Mouse (Mus musculus) embryonic fibroblast, embryonic 13.5 days (primary cell): ENCODE measurements around the gene Ptpre. TPM values are rescaled to one million over a fixed set of nuclear protein-coding genes. Genes with fewer than 3 reads are reported as not detected.
A peak's percentile ranks its signal among the peaks of the same experiment; 100 is the strongest.

ENCODE experiments used
- H3K27ac ChIP-seq: 2 replicates; pipeline ENCODE4 v1.5.1; 2012; ENCODE audit warnings: low read length, control low read depth, inconsistent platforms; ENCODE audit not compliant: insufficient read depth
- H3K4me1 ChIP-seq: 2 replicates; pipeline ENCODE4 v1.6.1; 2011; ENCODE audit warnings: low read length; ENCODE audit not compliant: control insufficient read depth, insufficient read depth
- H3K4me3 ChIP-seq: 2 replicates; pipeline ENCODE4 v1.5.1; 2011; ENCODE audit warnings: mild to moderate bottlenecking, control low read depth, low read length; ENCODE audit not compliant: insufficient read depth
- CTCF ChIP-seq: IDR thresholded peaks from 2 replicates; pipeline ENCODE4 v1.5.1; 2011; ENCODE audit warnings: mild to moderate bottlenecking, control low read depth, low read length, moderate library complexity, borderline replicate concordance; ENCODE audit not compliant: insufficient read depth
- POLR2A ChIP-seq: IDR thresholded peaks from 2 replicates; pipeline ENCODE4 v1.6.1; 2011; ENCODE audit warnings: low read depth, mild to moderate bottlenecking, control low read depth, low read length, moderate library complexity
- polyA plus RNA-seq: library from polyadenylated mRNA; stranded (reverse); fragments of >200 nt; gene quantifications from 2 replicates; pipeline ENCODE4 v1.2.4, GENCODE M21; 2011; ENCODE audit warnings: low read depth; ENCODE audit not compliant: missing spikeins, insufficient read length

The Ptpre gene
- polyA plus RNA-seq, 1 experiment = 3.2 TPM

DNA sequence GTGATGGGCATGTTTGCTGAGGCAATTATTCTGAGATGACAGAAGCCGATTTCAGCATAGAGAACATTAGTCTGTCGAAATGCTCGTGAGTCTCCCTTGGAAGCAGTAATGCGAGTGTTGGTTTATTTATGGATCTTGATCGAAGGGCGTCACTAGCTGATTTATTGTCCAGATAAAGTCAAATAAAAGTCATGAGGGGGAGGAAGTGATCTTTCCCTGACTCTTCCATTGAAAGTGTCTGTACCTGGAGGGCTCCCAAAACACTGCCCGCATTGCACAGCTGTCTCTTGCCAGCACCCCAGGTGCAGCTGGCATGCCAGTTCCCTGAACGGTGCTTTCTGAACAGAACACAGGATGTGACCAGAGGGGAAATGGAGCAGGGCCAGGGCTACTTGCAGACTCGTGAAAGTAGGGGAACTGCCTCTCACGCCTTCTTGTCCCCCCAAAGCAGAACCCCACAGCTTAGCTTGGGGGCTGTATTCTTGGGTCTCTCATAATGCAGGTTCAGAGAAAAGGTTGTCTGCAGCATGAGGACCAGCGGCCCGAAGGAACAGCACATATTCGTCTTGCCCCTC, 100.2 kb downstream of the Ptpre start:
- H3K27ac ChIP-seq = no peak overlapping the region
- H3K4me3 ChIP-seq = no peak overlapping the region
- H3K4me1 ChIP-seq = no peaks in the 10 kb centered on the region
- TF ChIP-seq POLR2A (no peak), CTCF (no peak)

DNA sequence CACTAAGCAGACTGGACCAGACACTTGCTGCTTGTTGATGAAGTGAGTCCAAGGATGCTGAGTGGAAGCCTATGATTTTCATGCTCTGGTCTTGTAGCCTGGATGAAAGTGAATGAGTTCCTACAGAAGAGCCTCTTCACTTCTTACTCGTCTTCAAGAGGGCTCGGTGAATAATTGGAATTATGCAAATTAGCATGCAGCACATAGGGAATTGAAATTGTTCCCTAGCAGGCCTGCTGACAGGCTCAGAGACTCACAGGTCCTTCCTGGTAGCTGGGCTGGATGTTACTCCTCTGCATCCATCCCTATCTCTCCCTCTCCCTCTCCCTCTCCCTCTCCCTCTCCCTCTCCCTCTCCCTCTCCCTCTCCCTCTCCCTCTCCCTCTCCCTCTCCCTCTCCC, 102.1 kb downstream of the Ptpre start:
- H3K27ac ChIP-seq = no peak overlapping the region
- TF ChIP-seq CTCF (no peak), POLR2A (no peak)

DNA sequence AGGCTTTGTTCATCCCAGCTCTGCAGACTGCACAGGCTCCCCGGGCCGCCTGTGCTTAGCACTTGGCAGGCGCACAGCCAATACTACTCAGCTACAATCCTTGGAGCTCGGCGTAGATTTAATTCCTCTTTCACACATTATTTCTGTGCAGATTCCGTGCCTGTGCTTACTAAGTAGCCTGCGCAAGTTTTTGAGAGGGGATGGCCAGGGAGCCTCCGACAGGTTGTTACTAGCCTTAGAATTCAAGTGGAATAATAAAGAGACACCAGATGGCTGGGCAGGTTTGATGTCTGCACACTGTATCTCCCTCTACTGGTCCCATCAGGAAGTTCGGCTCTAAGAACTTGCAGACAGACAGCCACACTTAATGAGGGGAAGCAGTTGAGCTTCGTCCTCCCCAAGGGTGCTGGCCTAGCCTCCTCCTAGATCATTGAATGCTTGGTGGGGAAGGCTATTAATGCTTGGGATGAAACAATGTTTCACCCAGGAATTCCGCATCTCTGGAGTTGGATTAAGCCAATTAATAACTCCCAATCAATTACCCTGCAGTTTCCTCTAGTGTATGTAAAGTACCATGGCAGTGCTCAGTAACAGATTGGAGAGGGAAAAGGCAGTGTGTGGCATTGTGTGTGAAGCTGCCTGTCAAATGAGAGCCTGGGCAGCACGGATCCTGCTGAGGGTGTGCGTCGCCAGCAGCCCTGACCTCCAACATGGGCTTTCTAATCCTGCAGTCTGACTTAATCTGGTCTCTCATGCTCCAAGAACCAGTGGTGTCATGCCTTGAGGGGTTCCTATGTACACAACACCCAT, 104.6 kb downstream of the Ptpre start:
- no peak overlapping the region for H3K4me3 ChIP-seq
- TF ChIP-seq CTCF (peak; percentile 20; the same call in 1 of the 2 replicates), POLR2A (no peak)
- H3K4me1 ChIP-seq = no peaks in the 10 kb centered on the region
- no peak overlapping the region for H3K27ac ChIP-seq

More for the DNA sequence above, 102.1 kb downstream of the Ptpre start:
- Histone ChIP-seq H3K4me1 (no peaks in the 10 kb centered on the region), H3K4me3 (no peak overlapping the region)

DNA sequence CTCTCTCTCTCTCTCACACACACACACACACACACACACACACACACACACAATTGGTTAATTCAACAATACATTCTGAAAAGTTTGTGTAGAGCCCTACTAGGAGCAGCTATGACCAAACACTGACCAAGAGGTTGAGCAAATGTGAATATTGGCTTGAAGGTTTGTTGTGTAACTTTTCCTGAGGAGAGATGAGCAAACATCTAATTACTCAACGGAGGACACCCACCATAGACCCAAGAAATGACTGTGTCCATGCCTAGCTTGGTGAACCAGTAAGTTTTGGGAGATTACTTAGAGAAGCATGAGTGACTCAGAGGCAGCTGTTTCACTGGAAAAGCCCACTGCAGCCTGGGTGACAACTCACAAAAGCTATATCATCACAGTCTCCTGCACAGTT, 107.2 kb downstream of the Ptpre start:
- H3K27ac ChIP-seq = no peak overlapping the region
- no peaks in the 10 kb centered on the region for H3K4me1 ChIP-seq
- no peak for TF ChIP-seq POLR2A
- TF ChIP-seq CTCF = no peak
- no peak overlapping the region for H3K4me3 ChIP-seq

DNA sequence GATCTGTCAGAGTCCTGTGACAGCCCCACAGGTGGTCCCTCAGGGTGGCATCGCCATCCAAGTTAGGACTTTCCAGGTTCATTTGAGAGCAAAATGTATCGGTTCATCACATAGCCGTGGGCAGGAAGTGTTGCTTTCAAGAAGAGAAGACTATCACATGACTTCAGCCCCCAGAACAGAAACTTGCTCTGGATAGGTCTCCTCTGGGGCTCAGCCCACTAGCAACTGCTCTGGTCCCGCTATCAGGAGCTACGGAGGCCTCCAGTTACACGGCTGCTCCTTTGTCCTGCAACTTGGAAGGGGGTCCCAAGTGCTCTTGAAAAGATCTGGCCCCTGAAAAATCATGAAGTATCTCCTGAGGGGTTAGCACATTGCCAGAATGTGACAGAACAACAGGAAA, 109.7 kb downstream of the Ptpre start:
- TF ChIP-seq CTCF (no peak), POLR2A (no peak)
- H3K27ac ChIP-seq = no peak overlapping the region
- H3K4me3 ChIP-seq = no peak overlapping the region
- H3K4me1 ChIP-seq = no peaks in the 10 kb centered on the region

DNA sequence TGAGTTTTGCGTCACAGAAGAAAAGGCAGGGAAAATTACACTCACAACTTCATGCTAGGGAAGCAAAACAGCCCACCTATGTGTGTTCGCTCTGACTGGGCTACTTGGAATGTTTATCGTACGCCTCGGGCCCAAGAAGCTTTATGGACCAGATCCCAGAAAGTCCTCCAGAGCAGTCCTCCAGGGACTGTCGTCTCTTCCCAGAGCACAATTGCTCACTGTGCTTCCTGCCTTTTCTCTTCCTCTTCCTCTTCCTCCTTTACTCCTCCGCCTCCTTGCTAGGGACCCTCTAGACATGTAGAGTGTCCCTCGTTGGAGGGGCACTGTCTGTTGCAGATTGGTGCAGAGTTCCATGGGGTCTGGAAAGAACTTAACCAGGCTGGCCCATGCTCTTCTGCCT, 111.5 kb downstream of the Ptpre start:
- Histone ChIP-seq H3K4me3 (no peak overlapping the region), H3K4me1 (peaks cover 14% of the 10 kb centered on the region), H3K27ac (no peak overlapping the region)
- no peak for TF ChIP-seq POLR2A
- TF ChIP-seq CTCF = no peak

DNA sequence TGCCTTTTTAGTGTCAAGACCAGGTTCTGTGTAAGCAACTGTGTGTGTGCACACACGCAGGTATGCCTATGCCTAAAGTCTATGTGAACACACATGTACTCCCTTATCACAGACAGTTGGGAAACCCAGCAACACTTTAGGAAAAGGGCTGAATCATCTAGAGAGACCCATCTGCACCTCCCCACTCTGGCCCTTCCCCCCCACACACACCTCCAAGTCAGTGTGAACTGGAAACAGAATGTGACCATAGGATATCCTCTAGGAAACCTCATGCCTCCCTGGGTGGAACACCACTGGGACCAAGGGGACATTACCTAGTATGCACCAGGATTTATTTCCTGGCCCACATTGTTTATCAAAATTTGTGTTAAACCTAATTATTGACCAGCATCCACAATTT, 112.0 kb downstream of the Ptpre start:
- no peak overlapping the region for H3K4me3 ChIP-seq
- peaks cover 17% of the 10 kb centered on the region for H3K4me1 ChIP-seq
- H3K27ac ChIP-seq = no peak overlapping the region
- TF ChIP-seq POLR2A = no peak
- TF ChIP-seq CTCF = no peak

DNA sequence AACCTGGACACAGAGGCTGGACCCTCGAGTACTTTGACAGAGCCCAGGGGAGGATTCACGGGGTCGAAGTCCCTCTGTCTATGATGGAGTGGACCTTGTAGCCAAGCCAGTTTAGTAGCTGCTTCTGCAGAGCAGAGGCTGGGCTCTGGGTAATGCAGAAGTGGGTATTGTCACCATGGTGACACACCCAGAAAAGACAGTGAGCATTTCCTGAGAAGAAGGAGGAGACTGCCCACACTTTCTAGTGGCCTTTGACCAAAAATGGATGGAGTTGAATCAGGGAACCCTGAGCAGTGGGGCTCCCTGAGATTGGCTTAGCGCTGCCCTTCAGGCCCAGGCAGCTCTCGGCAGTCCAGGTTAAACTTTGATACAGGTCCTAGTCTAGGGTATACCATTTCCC, 112.8 kb downstream of the Ptpre start:
- TF ChIP-seq POLR2A = no peak
- TF ChIP-seq CTCF = no peak
- Histone ChIP-seq H3K27ac (no peak overlapping the region), H3K4me3 (no peak overlapping the region), H3K4me1 (peaks cover 17% of the 10 kb centered on the region)

DNA sequence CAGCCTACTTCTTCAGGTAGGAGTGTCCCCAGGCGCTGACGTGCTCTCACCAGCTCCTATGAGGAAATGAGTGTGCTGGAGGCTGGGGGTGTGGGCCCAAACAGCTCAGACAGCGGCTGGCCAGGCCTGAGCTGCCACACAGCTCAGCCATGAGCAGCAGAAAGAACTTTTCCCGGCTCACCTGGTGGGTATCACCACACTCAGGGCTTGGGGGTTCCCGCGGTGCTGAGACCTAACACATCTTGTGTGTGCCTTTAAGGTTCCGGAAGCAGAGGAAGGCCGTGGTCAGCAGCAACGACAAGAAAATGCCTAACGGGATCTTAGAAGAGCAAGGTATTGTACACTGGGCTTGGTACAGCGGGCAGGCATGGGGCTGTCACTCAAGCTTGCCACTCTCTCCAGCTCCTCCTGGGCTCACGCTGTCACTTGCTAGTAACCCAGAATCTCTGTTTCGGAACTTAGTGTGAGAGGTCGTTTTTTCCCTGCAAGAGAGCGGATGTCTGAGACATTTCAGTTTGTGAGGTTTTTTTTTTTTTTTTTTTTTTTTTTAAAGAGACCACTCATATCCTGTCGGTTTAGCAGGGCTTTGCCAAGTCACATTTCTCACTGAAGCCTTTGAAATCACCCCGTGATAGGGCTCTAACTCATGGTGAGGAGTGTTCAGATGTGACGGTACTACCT, 114.7 kb downstream of the Ptpre start:
- H3K4me3 ChIP-seq = peak overlapping the region; percentile 40
- TF ChIP-seq CTCF = no peak
- peak; percentile 51 for TF ChIP-seq POLR2A
- H3K4me1 ChIP-seq = peaks cover 17% of the 10 kb centered on the region
- H3K27ac ChIP-seq = peak overlapping the region; percentile 45

DNA sequence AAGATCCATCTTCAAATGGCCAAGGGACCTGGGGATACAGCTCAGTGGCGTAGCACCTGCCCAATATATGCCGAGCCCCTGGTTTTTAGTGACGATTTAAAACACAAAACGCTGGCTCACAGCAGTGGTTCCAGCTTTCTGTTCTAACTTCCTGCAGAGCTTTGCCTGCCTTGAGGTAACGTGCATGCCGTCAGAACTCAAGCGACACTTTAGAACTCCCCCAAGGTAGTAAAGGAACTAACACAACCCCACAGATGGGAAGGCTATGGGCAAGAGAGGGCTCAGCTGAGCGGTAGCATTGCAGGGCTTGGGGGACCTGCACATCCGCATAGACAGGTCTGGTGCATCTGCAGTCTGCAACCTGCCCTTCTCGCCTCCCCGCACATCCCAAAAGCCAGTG, 115.5 kb downstream of the Ptpre start:
- H3K4me1 ChIP-seq = peaks cover 17% of the 10 kb centered on the region
- peak overlapping the region; percentile 12 for H3K4me3 ChIP-seq
- peak overlapping the region; percentile 45 for H3K27ac ChIP-seq
- TF ChIP-seq POLR2A = no peak
- TF ChIP-seq CTCF = no peak

DNA sequence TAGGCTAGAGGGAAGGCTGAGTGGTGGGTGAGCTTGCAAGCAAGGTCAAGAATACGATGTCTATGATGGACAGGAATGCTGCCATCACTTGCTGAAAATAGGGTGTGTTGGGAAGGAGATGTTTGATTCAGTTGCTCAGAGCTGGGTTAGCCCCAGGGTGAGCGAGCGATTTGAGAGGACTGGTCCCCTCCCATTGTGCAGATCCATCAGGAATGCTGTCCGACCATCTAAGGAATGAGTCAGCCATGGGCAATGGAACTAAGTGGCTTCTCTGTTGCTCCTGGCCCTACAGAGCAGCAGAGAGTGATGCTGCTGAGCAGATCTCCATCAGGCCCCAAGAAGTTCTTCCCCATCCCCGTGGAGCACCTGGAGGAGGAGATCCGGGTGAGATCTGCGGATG, 116.3 kb downstream of the Ptpre start:
- Histone ChIP-seq H3K4me1 (peaks cover 17% of the 10 kb centered on the region), H3K27ac (no peak overlapping the region; the same call in 1 of the 2 replicates), H3K4me3 (no peak overlapping the region)
- TF ChIP-seq CTCF = no peak
- no peak for TF ChIP-seq POLR2A
